Mouse (Mus musculus): ENCODE data around the gene Gm7257.

GRCm38 (mm10) chr9:36402991-36403390 is 28.7 kb upstream of the Gm7257 start:
- TF ChIP-seq CTCF (IDR thresholded peaks at IDR 0.05; ENCODE audit: insufficient read depth, low read depth, low read length) (no peak), POLR2A (IDR thresholded peaks at IDR 0.05; ENCODE audit: insufficient read depth, low read depth, low read length) (no peak)

Data from olfactory bulb, adult 2 months (tissue).